Mouse (Mus musculus): Measurements from ENCODE around the gene Sf3a2. TPM values are rescaled to one million over a fixed set of nuclear protein-coding genes. Genes with fewer than 3 reads are reported as not detected.

Gene Sf3a2
- polyA plus RNA-seq, 1 experiment, result 34.5 TPM

- Histone ChIP-seq H3K27ac (ENCODE audit: control insufficient read depth, insufficient read depth, low read depth, low read length, poor library complexity) (no peak within 1 kb of the TSS; the same call in 1 of the 2 replicates), H3K4me3 (replicated peaks; ENCODE audit: control insufficient read depth, low read depth, low read length) (no peak within 1 kb of the TSS), H3K4me1 (ENCODE audit: control insufficient read depth, insufficient read depth, low read length) (no peaks in the 10 kb centered on the region)
- 5% methylated on average over 51 of the region's 51 CpGs for WGBS
- TF ChIP-seq POLR2A (IDR thresholded peaks at IDR 0.05; ENCODE audit: borderline replicate concordance, control insufficient read depth, low read depth, low read length) (no peak), CTCF (IDR thresholded peaks at IDR 0.05; ENCODE audit: control insufficient read depth, insufficient read depth, low read length) (no peak)
Observed at GRCm38 (mm10) chr10:80843931-80844547, 46.0 kb downstream of the Sf3a2 start, which contains the start of gene Lingo3. Lingo3 (minus strand) TSS chr10:80844039.

- WGBS, result 72% methylated on average over 8 of the region's 8 CpGs
- no peak overlapping the region for H3K27ac ChIP-seq (ENCODE audit: control insufficient read depth, insufficient read depth, low read depth, low read length, poor library complexity)
- H3K4me1 ChIP-seq (ENCODE audit: control insufficient read depth, insufficient read depth, low read length), result no peaks in the 10 kb centered on the region
- no peak for TF ChIP-seq CTCF (IDR thresholded peaks at IDR 0.05; ENCODE audit: control insufficient read depth, insufficient read depth, low read length)
- no peak for TF ChIP-seq POLR2A (IDR thresholded peaks at IDR 0.05; ENCODE audit: borderline replicate concordance, control insufficient read depth, low read depth, low read length)
- H3K4me3 ChIP-seq (replicated peaks; ENCODE audit: control insufficient read depth, low read depth, low read length), result no peak overlapping the region
Observed at GRCm38 (mm10) chr10:80845055-80845693, 47.2 kb downstream of the Sf3a2 start.

GRCm38 (mm10) chr10:80845732-80846131, 47.7 kb downstream of the Sf3a2 start:
- Histone ChIP-seq H3K27ac (ENCODE audit: control insufficient read depth, insufficient read depth, low read depth, low read length, poor library complexity) (no peak overlapping the region), H3K4me3 (replicated peaks; ENCODE audit: control insufficient read depth, low read depth, low read length) (no peak overlapping the region), H3K4me1 (ENCODE audit: control insufficient read depth, insufficient read depth, low read length) (no peaks in the 10 kb centered on the region)
- 80% methylated on average over 12 of the region's 12 CpGs for WGBS
- no peak for TF ChIP-seq POLR2A (IDR thresholded peaks at IDR 0.05; ENCODE audit: borderline replicate concordance, control insufficient read depth, low read depth, low read length)
- TF ChIP-seq CTCF (IDR thresholded peaks at IDR 0.05; ENCODE audit: control insufficient read depth, insufficient read depth, low read length), result no peak

GRCm38 (mm10) chr10:80848571-80848970, 50.6 kb downstream of the Sf3a2 start:
- H3K27ac ChIP-seq (ENCODE audit: control insufficient read depth, insufficient read depth, low read depth, low read length, poor library complexity), result no peak overlapping the region
- H3K4me3 ChIP-seq (replicated peaks; ENCODE audit: control insufficient read depth, low read depth, low read length), result no peak overlapping the region
- H3K4me1 ChIP-seq (ENCODE audit: control insufficient read depth, insufficient read depth, low read length), result no peaks in the 10 kb centered on the region
- TF ChIP-seq POLR2A (IDR thresholded peaks at IDR 0.05; ENCODE audit: borderline replicate concordance, control insufficient read depth, low read depth, low read length) (no peak), CTCF (IDR thresholded peaks at IDR 0.05; ENCODE audit: control insufficient read depth, insufficient read depth, low read length) (no peak)
- WGBS, result 2% methylated on average over 10 of the region's 10 CpGs

Other genes starting within 250 kb of the Sf3a2 start
- 46.3 and 55.3 TPM in 2 replicates for gene Rexo1, start 236.6 kb upstream of the Sf3a2 start, polyA plus RNA-seq (2011; ENCODE audit: insufficient read depth, insufficient read length, low replicate concordance, missing spikeins)
- 13.4 and 18.6 TPM in 2 replicates for gene Klf16, start 220.9 kb upstream of the Sf3a2 start, polyA plus RNA-seq (2011; ENCODE audit: insufficient read depth, insufficient read length, low replicate concordance, missing spikeins)
- 44.4 and 53.1 TPM in 2 replicates for gene Abhd17a, start 207.9 kb upstream of the Sf3a2 start, polyA plus RNA-seq (2011; ENCODE audit: insufficient read depth, insufficient read length, low replicate concordance, missing spikeins)
- 12.9 and 17.2 TPM in 2 replicates for gene Scamp4, start 195.3 kb upstream of the Sf3a2 start, polyA plus RNA-seq (2011; ENCODE audit: insufficient read depth, insufficient read length, low replicate concordance, missing spikeins)
- 2.2 and 3.2 TPM in 2 replicates for gene Adat3, start 195.3 kb upstream of the Sf3a2 start, polyA plus RNA-seq (2011; ENCODE audit: insufficient read depth, insufficient read length, low replicate concordance, missing spikeins)
- gene Gm49322, start 192.2 kb upstream of the Sf3a2 start, polyA plus RNA-seq (2011; ENCODE audit: insufficient read depth, insufficient read length, low replicate concordance, missing spikeins), result 2.0 and 2.4 TPM in 2 replicates
- 49.9 and 75.2 TPM in 2 replicates for gene Csnk1g2, start 175.4 kb upstream of the Sf3a2 start, polyA plus RNA-seq (2011; ENCODE audit: insufficient read depth, insufficient read length, low replicate concordance, missing spikeins)
- 7.0 and 22.1 TPM in 2 replicates for gene Btbd2, start 141.1 kb upstream of the Sf3a2 start, polyA plus RNA-seq (2011; ENCODE audit: insufficient read depth, insufficient read length, low replicate concordance, missing spikeins)
- 70.5 and 89.6 TPM in 2 replicates for gene Mknk2, start 120.1 kb upstream of the Sf3a2 start, polyA plus RNA-seq (2011; ENCODE audit: insufficient read depth, insufficient read length, low replicate concordance, missing spikeins)
- 16.3 and 45.8 TPM in 2 replicates for gene Mob3a, start 96.2 kb upstream of the Sf3a2 start, polyA plus RNA-seq (2011; ENCODE audit: insufficient read depth, insufficient read length, low replicate concordance, missing spikeins)
- 22.9 and 33.3 TPM in 2 replicates for gene Izumo4, start 96.0 kb upstream of the Sf3a2 start, polyA plus RNA-seq (2011; ENCODE audit: insufficient read depth, insufficient read length, low replicate concordance, missing spikeins)
- 35.9 and 68.0 TPM in 2 replicates for gene Ap3d1, start 55.9 kb upstream of the Sf3a2 start, polyA plus RNA-seq (2011; ENCODE audit: insufficient read depth, insufficient read length, low replicate concordance, missing spikeins)
- gene Dot1l, start 43.0 kb upstream of the Sf3a2 start, polyA plus RNA-seq (2011; ENCODE audit: insufficient read depth, insufficient read length, low replicate concordance, missing spikeins), result 30.8 and 55.1 TPM in 2 replicates
- 123 and 186 TPM in 2 replicates for gene Plekhj1, start 428 bp downstream of the Sf3a2 start, polyA plus RNA-seq (2011; ENCODE audit: insufficient read depth, insufficient read length, low replicate concordance, missing spikeins)
- 3.0 TPM in 1 of 2 replicates, not detected in the other for gene Amh, start 7.0 kb downstream of the Sf3a2 start, polyA plus RNA-seq (2011; ENCODE audit: insufficient read depth, insufficient read length, low replicate concordance, missing spikeins)
- gene Jsrp1, start 15.3 kb downstream of the Sf3a2 start, polyA plus RNA-seq (2011; ENCODE audit: insufficient read depth, insufficient read length, low replicate concordance, missing spikeins), result 1.4 TPM in 1 of 2 replicates, not detected in the other
- 672 and 986 TPM in 2 replicates for gene Oaz1, start 28.5 kb downstream of the Sf3a2 start, polyA plus RNA-seq (2011; ENCODE audit: insufficient read depth, insufficient read length, low replicate concordance, missing spikeins)
- gene Lingo3, start 45.8 kb downstream of the Sf3a2 start, polyA plus RNA-seq (2011; ENCODE audit: insufficient read depth, insufficient read length, low replicate concordance, missing spikeins), result not detected in 2 replicates
- 114 and 136 TPM in 2 replicates for gene Lsm7, start 57.0 kb downstream of the Sf3a2 start, polyA plus RNA-seq (2011; ENCODE audit: insufficient read depth, insufficient read length, low replicate concordance, missing spikeins)
- 68.6 and 109 TPM in 2 replicates for gene Sppl2b, start 57.1 kb downstream of the Sf3a2 start, polyA plus RNA-seq (2011; ENCODE audit: insufficient read depth, insufficient read length, low replicate concordance, missing spikeins)
- gene Tmprss9, start 73.7 kb downstream of the Sf3a2 start, polyA plus RNA-seq (2011; ENCODE audit: insufficient read depth, insufficient read length, low replicate concordance, missing spikeins), result not detected in 2 replicates
- gene Timm13, start 102.8 kb downstream of the Sf3a2 start, polyA plus RNA-seq (2011; ENCODE audit: insufficient read depth, insufficient read length, low replicate concordance, missing spikeins), result 78.1 and 118 TPM in 2 replicates
- gene Lmnb2, start 120.0 kb downstream of the Sf3a2 start, polyA plus RNA-seq (2011; ENCODE audit: insufficient read depth, insufficient read length, low replicate concordance, missing spikeins), result 10.7 and 29.8 TPM in 2 replicates
- gene Gadd45b, start 131.9 kb downstream of the Sf3a2 start, polyA plus RNA-seq (2011; ENCODE audit: insufficient read depth, insufficient read length, low replicate concordance, missing spikeins), result 6.3 and 17.9 TPM in 2 replicates
- not detected in 2 replicates for gene Gng7, start 216.7 kb downstream of the Sf3a2 start, polyA plus RNA-seq (2011; ENCODE audit: insufficient read depth, insufficient read length, low replicate concordance, missing spikeins)
- not detected in 2 replicates for gene Diras1, start 227.5 kb downstream of the Sf3a2 start, polyA plus RNA-seq (2011; ENCODE audit: insufficient read depth, insufficient read length, low replicate concordance, missing spikeins)
- gene Slc39a3, start 239.2 kb downstream of the Sf3a2 start, polyA plus RNA-seq (2011; ENCODE audit: insufficient read depth, insufficient read length, low replicate concordance, missing spikeins), result 3.7 and 3.9 TPM in 2 replicates

All from bone marrow, adult 2 months (tissue).